Mouse (Mus musculus) limb, embryonic 15.5 days (tissue): Measurements from ENCODE around the gene Ccdc9. TPM values are rescaled to one million over a fixed set of nuclear protein-coding genes. Genes with fewer than 3 reads are reported as not detected.
A peak's percentile ranks its signal among the peaks of the same experiment; 100 is the strongest.

Experiments used
- ATAC-seq: fragments of 200-750 bp; cut with Nextera tagmentation; 2 replicates; pipeline ENCODE4 v1.8.0; 2017; ENCODE audit warnings: low read depth, moderate TSS enrichment; ENCODE audit not compliant: insufficient number of reproducible peaks, low FRiP score, low TSS enrichment
- H3K27ac ChIP-seq: fragments of 300-500 bp; sonication (generic); 2 replicates; pipeline ENCODE4 v1.5.1; 2015; ENCODE audit warnings: moderate library complexity, mild to moderate bottlenecking, inconsistent platforms
- H3K27me3 ChIP-seq: fragments of 300-500 bp; sonication (generic); 2 replicates; pipeline ENCODE4 v1.6.1; 2015; ENCODE audit warnings: inconsistent platforms
- H3K36me3 ChIP-seq: fragments of 300-500 bp; sonication (generic); 2 replicates; pipeline ENCODE4 v1.6.1; 2015; ENCODE audit warnings: inconsistent platforms
- H3K4me1 ChIP-seq: fragments of 300-500 bp; sonication (generic); 2 replicates; pipeline ENCODE4 v1.6.1; 2015; ENCODE audit warnings: inconsistent platforms
- H3K4me2 ChIP-seq: fragments of 300-500 bp; sonication (generic); 2 replicates; pipeline ENCODE4 v1.6.1; 2015; ENCODE audit warnings: mild to moderate bottlenecking, inconsistent platforms
- H3K4me3 ChIP-seq: fragments of 300-500 bp; sonication (generic); 2 replicates; pipeline ENCODE4 v1.5.1; 2015; ENCODE audit warnings: mild to moderate bottlenecking, inconsistent platforms
- H3K9ac ChIP-seq: fragments of 300-500 bp; sonication (generic); 2 replicates; pipeline ENCODE4 v1.6.1; 2015; ENCODE audit warnings: inconsistent platforms
- H3K9me3 ChIP-seq: fragments of 300-500 bp; sonication (generic); 2 replicates; pipeline ENCODE4 v1.6.1; 2016; ENCODE audit warnings: inconsistent platforms
- WGBS: fragments of 180-500 bp; shearing (Covaris S2); methylation state at CpG from one replicate; pipeline ENCODE4 v1.1.7; 2015; 5-methylcytosine and 5-hydroxymethylcytosine counted together
- polyA plus RNA-seq: library from polyadenylated mRNA; unstranded; fragments of >200 nt; fragmentation: Nextera tagmentation; extraction: Ambion mirVana; gene quantifications from 2 replicates; pipeline ENCODE4 v1.2.1, GENCODE M21; 2015

Ccdc9 gene
- 26.6 and 27.0 TPM in 2 replicates for polyA plus RNA-seq

GRCm38 (mm10) chr7:16286026-16286961 is at the start of gene Ccdc9:
Gene Ccdc9, minus strand, starts transcription at chr7:16286795.
- WGBS, result under 1% methylated on average over 70 of the region's 70 CpGs

GRCm38 (mm10) chr7:16329146-16329545 is 42.6 kb upstream of the Ccdc9 start:
- no peak for ATAC-seq
- H3K4me2 ChIP-seq, result no peak overlapping the region
- 73% methylated on average over 3 of the region's 3 CpGs for WGBS
- H3K9me3 ChIP-seq, result no peaks in the 10 kb centered on the region
- no peak overlapping the region for H3K9ac ChIP-seq
- H3K4me3 ChIP-seq, result no peak overlapping the region
- peaks cover 71% of the 10 kb centered on the region for H3K36me3 ChIP-seq
- no peaks in the 10 kb centered on the region for H3K27me3 ChIP-seq
- H3K4me1 ChIP-seq, result peaks cover 4% of the 10 kb centered on the region
- H3K27ac ChIP-seq, result no peak overlapping the region

More at GRCm38 (mm10) chr7:16286026-16286961, at the start of gene Ccdc9:
- Histone ChIP-seq H3K9ac (peak within 1 kb of the TSS; percentile 67), H3K9me3 (no peaks in the 10 kb centered on the region), H3K4me2 (peak within 1 kb of the TSS; percentile 57), H3K36me3 (peaks cover 32% of the 10 kb centered on the region), H3K4me1 (peaks cover 17% of the 10 kb centered on the region), H3K4me3 (peak within 1 kb of the TSS; percentile 65), H3K27me3 (no peaks in the 10 kb centered on the region), H3K27ac (peak within 1 kb of the TSS; percentile 99)
- ATAC-seq, result peak; percentile 88

- Histone ChIP-seq H3K9ac (no peak overlapping the region), H3K4me3 (no peak overlapping the region), H3K4me1 (peaks cover 4% of the 10 kb centered on the region), H3K36me3 (peaks cover 56% of the 10 kb centered on the region), H3K9me3 (no peaks in the 10 kb centered on the region), H3K4me2 (no peak overlapping the region), H3K27ac (no peak overlapping the region), H3K27me3 (no peaks in the 10 kb centered on the region)
- 94% methylated on average over 2 of the region's 2 CpGs for WGBS
- no peak for ATAC-seq
Observed at GRCm38 (mm10) chr7:16326607-16326971, 40.0 kb upstream of the Ccdc9 start.

GRCm38 (mm10) chr7:16325920-16326606 is 39.5 kb upstream of the Ccdc9 start:
- peaks cover 7% of the 10 kb centered on the region for H3K4me1 ChIP-seq
- no peak for ATAC-seq
- H3K36me3 ChIP-seq, result peaks cover 56% of the 10 kb centered on the region
- no peak overlapping the region for H3K9ac ChIP-seq
- no peaks in the 10 kb centered on the region for H3K9me3 ChIP-seq
- H3K27me3 ChIP-seq, result no peaks in the 10 kb centered on the region
- no peak overlapping the region for H3K4me3 ChIP-seq
- no peak overlapping the region for H3K4me2 ChIP-seq
- WGBS, result 26% methylated on average over 8 of the region's 8 CpGs
- H3K27ac ChIP-seq, result peak overlapping the region; percentile 60; the same call in 1 of the 2 replicates

GRCm38 (mm10) chr7:16324661-16325060 is 38.1 kb upstream of the Ccdc9 start:
- Histone ChIP-seq H3K4me3 (no peak overlapping the region), H3K36me3 (peaks cover 43% of the 10 kb centered on the region), H3K4me2 (no peak overlapping the region), H3K4me1 (peaks cover 7% of the 10 kb centered on the region), H3K27me3 (no peaks in the 10 kb centered on the region), H3K9me3 (no peaks in the 10 kb centered on the region), H3K27ac (no peak overlapping the region), H3K9ac (no peak overlapping the region)
- 77% methylated on average over 7 of the region's 7 CpGs for WGBS
- ATAC-seq, result no peak

GRCm38 (mm10) chr7:16320479-16320878 is 33.9 kb upstream of the Ccdc9 start:
- WGBS, result 89% methylated on average over 6 of the region's 6 CpGs
- ATAC-seq, result no peak
- Histone ChIP-seq H3K27ac (no peak overlapping the region), H3K4me3 (no peak overlapping the region), H3K27me3 (no peaks in the 10 kb centered on the region), H3K9me3 (no peaks in the 10 kb centered on the region), H3K9ac (no peak overlapping the region), H3K4me2 (no peak overlapping the region), H3K4me1 (peaks cover 3% of the 10 kb centered on the region; the same call in 1 of the 2 replicates), H3K36me3 (peaks cover 11% of the 10 kb centered on the region; the same call in 1 of the 2 replicates)

GRCm38 (mm10) chr7:16319216-16319615 is 32.6 kb upstream of the Ccdc9 start:
- Histone ChIP-seq H3K27me3 (no peaks in the 10 kb centered on the region), H3K4me1 (peaks cover 7% of the 10 kb centered on the region), H3K4me2 (no peak overlapping the region), H3K9me3 (no peaks in the 10 kb centered on the region), H3K4me3 (no peak overlapping the region), H3K27ac (no peak overlapping the region), H3K9ac (no peak overlapping the region), H3K36me3 (0 out of 2 replicates have a peak, but pooled peaks cover 3% of the 10 kb centered on the region)
- ATAC-seq, result no peak
- 97% methylated on average over 4 of the region's 4 CpGs for WGBS

GRCm38 (mm10) chr7:16317094-16317493 is 30.5 kb upstream of the Ccdc9 start:
- H3K4me3 ChIP-seq, result no peak overlapping the region
- no peak overlapping the region for H3K9ac ChIP-seq
- H3K36me3 ChIP-seq, result no peaks in the 10 kb centered on the region
- peaks cover 27% of the 10 kb centered on the region for H3K4me1 ChIP-seq
- peaks cover 4% of the 10 kb centered on the region; the same call in 1 of the 2 replicates for H3K27me3 ChIP-seq
- H3K4me2 ChIP-seq, result no peak overlapping the region
- 81% methylated on average over 14 of the region's 14 CpGs for WGBS
- H3K27ac ChIP-seq, result no peak overlapping the region
- no peak for ATAC-seq
- no peaks in the 10 kb centered on the region for H3K9me3 ChIP-seq

GRCm38 (mm10) chr7:16315222-16315759 is 28.7 kb upstream of the Ccdc9 start:
- H3K9ac ChIP-seq, result no peak overlapping the region
- no peak for ATAC-seq
- peaks cover 11% of the 10 kb centered on the region for H3K27me3 ChIP-seq
- 60% methylated on average over 4 of the region's 4 CpGs for WGBS
- peaks cover 42% of the 10 kb centered on the region for H3K4me1 ChIP-seq
- no peak overlapping the region for H3K27ac ChIP-seq
- H3K9me3 ChIP-seq, result no peaks in the 10 kb centered on the region
- H3K4me3 ChIP-seq, result no peak overlapping the region
- H3K36me3 ChIP-seq, result no peaks in the 10 kb centered on the region
- no peak overlapping the region for H3K4me2 ChIP-seq

- Histone ChIP-seq H3K4me2 (peak overlapping the region; percentile 98), H3K9me3 (no peaks in the 10 kb centered on the region), H3K4me1 (peaks cover 52% of the 10 kb centered on the region), H3K27me3 (peaks cover 17% of the 10 kb centered on the region), H3K27ac (peak overlapping the region; percentile 95), H3K4me3 (peak overlapping the region; percentile 65), H3K9ac (0 out of 2 replicates have a peak overlapping the region, but pooled peaks have one; percentile 73), H3K36me3 (no peaks in the 10 kb centered on the region)
- ATAC-seq, result no peak
- 10% methylated on average over 13 of the region's 13 CpGs for WGBS
Observed at GRCm38 (mm10) chr7:16314221-16314775, 27.7 kb upstream of the Ccdc9 start.

- H3K27ac ChIP-seq, result peak overlapping the region; percentile 95
- peaks cover 17% of the 10 kb centered on the region for H3K27me3 ChIP-seq
- H3K4me2 ChIP-seq, result peak overlapping the region; percentile 98
- H3K36me3 ChIP-seq, result no peaks in the 10 kb centered on the region
- peak; percentile 80 for ATAC-seq
- 0% methylated on average over 61 of the region's 66 CpGs for WGBS
- peak overlapping the region; percentile 73 for H3K9ac ChIP-seq
- H3K4me3 ChIP-seq, result peak overlapping the region; percentile 65
- no peaks in the 10 kb centered on the region for H3K9me3 ChIP-seq
- H3K4me1 ChIP-seq, result peaks cover 58% of the 10 kb centered on the region
Observed at GRCm38 (mm10) chr7:16313481-16314220, 27.1 kb upstream of the Ccdc9 start.
